Mouse (Mus musculus) brain, embryonic 14.5 days (tissue): ENCODE data around the gene Myo1h.

Experiments used
- CTCF ChIP-seq: fragments of 200-500 bp; IDR thresholded peaks from 2 replicates; pipeline ENCODE4 v1.5.1; 2012; ENCODE audit warnings: inconsistent platforms, mild to moderate bottlenecking, moderate library complexity, borderline replicate concordance; ENCODE audit not compliant: insufficient read depth, insufficient read length; ENCODE audit errors: extremely low read depth
- POLR2A ChIP-seq: fragments of 200-500 bp; IDR thresholded peaks from 2 replicates; pipeline ENCODE4 v1.6.1; 2012; ENCODE audit warnings: mild to moderate bottlenecking, inconsistent platforms, borderline replicate concordance; ENCODE audit not compliant: poor library complexity, insufficient read depth, insufficient read length, severe bottlenecking; ENCODE audit errors: extremely low read depth

DNA sequence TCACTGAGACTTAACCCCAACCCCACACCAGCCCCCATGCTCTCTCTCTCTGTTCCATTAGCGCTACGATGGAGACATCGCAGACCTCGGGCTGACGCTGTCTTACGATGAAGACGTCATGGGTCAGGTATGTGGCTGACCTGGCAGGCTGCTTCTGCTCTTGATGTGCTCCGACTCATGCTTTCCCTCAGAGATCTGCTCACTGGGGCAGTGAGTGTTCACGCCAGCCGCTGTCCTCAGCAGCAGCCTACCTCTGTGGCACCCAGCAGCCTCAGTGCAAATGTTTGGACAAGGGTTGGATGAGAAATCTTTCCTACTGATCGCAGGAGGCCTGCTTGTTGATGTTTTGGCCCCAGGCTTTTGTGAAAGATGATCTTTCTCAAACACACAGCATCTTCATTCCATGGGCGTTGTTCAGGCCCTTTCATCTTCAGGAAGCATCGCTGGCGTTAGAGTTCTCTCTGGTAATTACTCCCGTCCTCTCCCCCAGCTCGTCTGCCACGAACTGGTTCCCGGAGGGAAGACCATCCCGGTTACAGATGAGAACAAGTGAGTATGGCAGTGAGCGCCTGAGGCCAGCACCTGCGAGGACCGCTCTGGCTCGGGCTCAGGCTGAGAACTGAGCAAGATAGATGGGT is 123.5 kb downstream of the Myo1h start:
- no peak for TF ChIP-seq CTCF
- TF ChIP-seq POLR2A: no peak
